Mouse (Mus musculus): ENCODE measurements around the gene Nup107. TPM values are rescaled to one million over a fixed set of nuclear protein-coding genes. Genes with fewer than 3 reads are reported as not detected.

Gene Nup107
- total and polyA plus RNA-seq, 3 experiments: 80.2 to 91.6 TPM; not detected in 1

DNA sequence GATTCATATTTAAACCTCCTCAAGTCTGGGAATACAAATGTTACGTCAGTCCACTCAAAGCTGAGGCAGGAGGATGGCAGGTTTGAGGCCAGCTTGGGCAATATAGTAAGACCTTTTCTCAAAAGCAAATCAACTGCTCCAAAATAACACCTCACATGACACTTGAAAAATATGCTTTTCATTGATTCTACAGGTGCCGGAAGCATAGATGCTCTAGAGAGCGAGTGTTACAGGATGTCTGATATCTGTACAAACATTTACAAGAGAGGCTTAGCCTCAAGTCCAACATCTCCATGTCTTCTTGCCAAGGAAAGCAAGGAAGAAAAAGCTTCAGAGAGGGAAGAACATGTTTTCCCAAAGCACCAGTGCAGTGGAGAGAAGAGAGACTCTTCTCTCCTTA is 47.2 kb upstream of the Nup107 start:
- no peak for DNase-seq (ENCODE audit: low read depth, low spot score)
- no peaks in the 10 kb centered on the region for H3K9me3 ChIP-seq (replicated peaks; ENCODE audit: insufficient read depth, low read length)
- H3K4me1 ChIP-seq (ENCODE audit: control insufficient read depth in 1 of 2, insufficient read depth in 2 of 2, low read length in 2 of 2): peaks cover 9 to 14% of the 10 kb centered on the region in 2 experiments
- TF ChIP-seq RAD21 (IDR thresholded peaks at IDR 0.05; ENCODE audit: low read depth, low read length) (no peak), ZNF384 (IDR thresholded peaks at IDR 0.05; ENCODE audit: low read depth, low read length) (no peak), USF2 (IDR thresholded peaks at IDR 0.05; ENCODE audit: borderline replicate concordance in 1 of 2, insufficient read depth in 1 of 2, low read depth in 1 of 2, low read length in 2 of 2) (no peak), NRF1 (IDR thresholded peaks at IDR 0.05; ENCODE audit: insufficient read depth, low read depth, low read length, poor library complexity, severe bottlenecking) (no peak), MEF2A (IDR thresholded peaks at IDR 0.05; ENCODE audit: extremely low read depth, insufficient replicate concordance, low read depth, low read length, poor library complexity, severe bottlenecking) (no peak), RCOR1 (IDR thresholded peaks at IDR 0.05; ENCODE audit: low read depth, low read length) (no peak), POLR2AphosphoS2 (IDR thresholded peaks at IDR 0.05; ENCODE audit: low read length) (no peak), MAZ (IDR thresholded peaks at IDR 0.05; ENCODE audit: low read depth, low read length) (no peak), MAFK (IDR thresholded peaks at IDR 0.05; ENCODE audit: borderline replicate concordance, low read depth, low read length) (no peak), TAL1 (IDR thresholded peaks at IDR 0.05; ENCODE audit: low read length) (no peak), CHD1 (IDR thresholded peaks at IDR 0.05; ENCODE audit: low read depth, low read length) (no peak), ZC3H11A (IDR thresholded peaks at IDR 0.05; ENCODE audit: low read depth, low read length) (no peak)
- no peak overlapping the region for H3K9ac ChIP-seq (ENCODE audit: control insufficient read depth, low read depth, low read length, poor library complexity, severe bottlenecking)
- no peak overlapping the region for H3K4me3 ChIP-seq (ENCODE audit: control insufficient read depth in 1 of 2, insufficient read depth in 1 of 2, low read depth in 2 of 2, low read length in 2 of 2)
- H3K79me2 ChIP-seq (ENCODE audit: control insufficient read depth, insufficient read depth, low read length, poor library complexity): peaks cover 78% of the 10 kb centered on the region
- H3K27ac ChIP-seq (ENCODE audit: control insufficient read depth, low read depth, low read length): no peak overlapping the region
- H3K27me3 ChIP-seq (ENCODE audit: control insufficient read depth in 1 of 2, insufficient read depth in 2 of 2, low read length in 2 of 2): no peaks in the 10 kb centered on the region
- peaks cover 0 to 29% of the 10 kb centered on the region in 2 experiments; a peak in 3 of 4 replicates for H3K36me3 ChIP-seq (ENCODE audit: control insufficient read depth in 1 of 2, insufficient read depth in 2 of 2, low read length in 2 of 2)

DNA sequence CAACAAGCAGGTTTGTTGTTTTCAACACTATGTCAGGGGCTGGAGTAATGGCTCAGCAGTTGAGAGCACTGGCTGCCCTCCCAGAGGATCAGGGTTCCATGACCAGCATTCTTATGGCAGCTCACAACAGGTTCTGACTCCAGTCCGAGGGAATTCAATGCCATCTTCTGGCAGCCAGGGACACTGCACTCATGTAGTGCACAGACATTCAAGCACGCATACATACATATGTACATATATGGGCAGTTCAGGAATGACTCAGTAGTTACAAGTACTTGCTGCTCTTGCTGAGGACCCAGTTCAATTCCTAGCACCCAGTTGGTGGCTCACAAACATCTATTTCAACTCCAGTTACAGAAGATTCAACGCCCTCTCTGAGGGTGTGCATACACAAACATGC is 46.4 kb upstream of the Nup107 start:
- H3K4me3 ChIP-seq (ENCODE audit: control insufficient read depth in 1 of 2, insufficient read depth in 1 of 2, low read depth in 2 of 2, low read length in 2 of 2): no peak overlapping the region
- peaks cover 0 to 25% of the 10 kb centered on the region in 2 experiments; a peak in 3 of 4 replicates for H3K36me3 ChIP-seq (ENCODE audit: control insufficient read depth in 1 of 2, insufficient read depth in 2 of 2, low read length in 2 of 2)
- peaks cover 9 to 14% of the 10 kb centered on the region in 2 experiments for H3K4me1 ChIP-seq (ENCODE audit: control insufficient read depth in 1 of 2, insufficient read depth in 2 of 2, low read length in 2 of 2)
- no peaks in the 10 kb centered on the region for H3K9me3 ChIP-seq (replicated peaks; ENCODE audit: insufficient read depth, low read length)
- no peak overlapping the region for H3K27ac ChIP-seq (ENCODE audit: control insufficient read depth, low read depth, low read length)
- peaks cover 81% of the 10 kb centered on the region for H3K79me2 ChIP-seq (ENCODE audit: control insufficient read depth, insufficient read depth, low read length, poor library complexity)
- no peak for TF ChIP-seq USF2 (IDR thresholded peaks at IDR 0.05; ENCODE audit: borderline replicate concordance in 1 of 2, insufficient read depth in 1 of 2, low read depth in 1 of 2, low read length in 2 of 2)
- TF ChIP-seq RAD21 (IDR thresholded peaks at IDR 0.05; ENCODE audit: low read depth, low read length): 0 out of 2 replicates have a peak, but pooled peaks have one; percentile 4
- TF ChIP-seq BHLHE40 (IDR thresholded peaks at IDR 0.05; ENCODE audit: borderline replicate concordance, low read depth, low read length): no peak
- no peak for TF ChIP-seq MEF2A (IDR thresholded peaks at IDR 0.05; ENCODE audit: extremely low read depth, insufficient replicate concordance, low read depth, low read length, poor library complexity, severe bottlenecking)
- TF ChIP-seq GABPA (IDR thresholded peaks at IDR 0.05; ENCODE audit: low read depth, low read length): no peak
- no peak for TF ChIP-seq ZC3H11A (IDR thresholded peaks at IDR 0.05; ENCODE audit: low read depth, low read length)
- TF ChIP-seq USF1 (IDR thresholded peaks at IDR 0.05; ENCODE audit: low read depth, low read length): no peak
- TF ChIP-seq HCFC1 (IDR thresholded peaks at IDR 0.05; ENCODE audit: low read depth, low read length): no peak
- TF ChIP-seq CTCF (IDR thresholded peaks at IDR 0.05 in 2 of 3, conservative IDR thresholded peaks at IDR 0.05 in 1 of 3; ENCODE audit: control insufficient read depth in 1 of 3, insufficient read depth in 1 of 3, low read depth in 2 of 3, low read length in 3 of 3, poor library complexity in 1 of 3, severe bottlenecking in 1 of 3): peak in 2 of 3 experiments; percentile 6 to 36; a peak in 2 of 6 replicates
- TF ChIP-seq TAL1 (IDR thresholded peaks at IDR 0.05; ENCODE audit: low read length): no peak
- peak; percentile 26; the same call in 1 of the 2 replicates for TF ChIP-seq SMC3 (IDR thresholded peaks at IDR 0.05; ENCODE audit: low read depth, low read length)
- no peak for TF ChIP-seq KAT2A (conservative IDR thresholded peaks at IDR 0.05; ENCODE audit: low read depth, low read length)
- no peak for TF ChIP-seq ZKSCAN1 (IDR thresholded peaks at IDR 0.05; ENCODE audit: low read depth, low read length)
- TF ChIP-seq E2F4 (IDR thresholded peaks at IDR 0.05; ENCODE audit: borderline replicate concordance, low read depth, low read length): no peak
- no peak for TF ChIP-seq MAZ (IDR thresholded peaks at IDR 0.05; ENCODE audit: low read depth, low read length)
- no peak for TF ChIP-seq POLR2AphosphoS2 (IDR thresholded peaks at IDR 0.05; ENCODE audit: low read length)
- TF ChIP-seq EP300 (IDR thresholded peaks at IDR 0.05; ENCODE audit: low read depth in 1 of 2, low read length in 2 of 2): no peak
- TF ChIP-seq CHD1 (IDR thresholded peaks at IDR 0.05; ENCODE audit: low read depth, low read length): no peak
- TF ChIP-seq JUND (IDR thresholded peaks at IDR 0.05; ENCODE audit: low read depth, low read length): no peak
- no peak for TF ChIP-seq SIN3A (IDR thresholded peaks at IDR 0.05; ENCODE audit: low read length)
- no peak for TF ChIP-seq MXI1 (IDR thresholded peaks at IDR 0.05; ENCODE audit: low read depth, low read length)
- H3K9ac ChIP-seq (ENCODE audit: control insufficient read depth, low read depth, low read length, poor library complexity, severe bottlenecking): no peak overlapping the region
- no peaks in the 10 kb centered on the region for H3K27me3 ChIP-seq (ENCODE audit: control insufficient read depth in 1 of 2, insufficient read depth in 2 of 2, low read length in 2 of 2)
- peak; percentile 41 for DNase-seq (ENCODE audit: low read depth, low spot score)
